In genomic region chr10:121309801-121310510, GRCm38 (mm10) we compare ENCODE assay signal across 8 mouse cellular contexts. TPM values are rescaled to one million over a fixed set of nuclear protein-coding genes. Genes with fewer than 3 reads are reported as not detected.
DNase-seq lines count a peak whose midpoint lies in the region; ATAC-seq and TF ChIP-seq lines count a peak whose summit lies in the region.

No protein-coding gene starts in this region.

- peak; percentile 8 to 11 for DNase-seq in adrenal gland, postnatal 36 days
- no peak for DNase-seq in adrenal gland, adult 18-20 months (ENCODE audit: low spot score in 2 of 2)
- no peak for DNase-seq in spleen, adult 2 months (ENCODE audit: low read depth in 1 of 2, low spot score in 2 of 2)
- no peak for DNase-seq in spleen, adult 12 weeks (ENCODE audit: low spot score)
- peak; percentile 54 for DNase-seq in induced T-regulatory cell, adult 2 months (ENCODE audit: low read depth)
- DNase-seq in neural tube, embryonic 10.5 days (ENCODE audit: extremely low spot score, low spot score), result peak; percentile 53
- DNase-seq in layer of hippocampus, postnatal 36 days, result no peak

- no peak for ATAC-seq in megakaryocyte progenitor cell, adult 5-6 weeks (replicated peaks; ENCODE audit: poor library complexity)

- no peaks in the 10 kb centered on the region for H3K36me3 ChIP-seq in spleen, adult 2 months (ENCODE audit: control insufficient read depth, insufficient read depth, low read length)

- no peak overlapping the region for H3K27ac ChIP-seq in spleen, adult 2 months (ENCODE audit: insufficient read depth, low read length)

- 6% methylated on average over 32 of the region's 32 CpGs for WGBS in spleen, adult 2 months

- no peak for TF ChIP-seq POLR2A in spleen, adult 2 months (IDR thresholded peaks at IDR 0.05; ENCODE audit: low read depth, low read length)

- peaks cover 10% of the 10 kb centered on the region for H3K27me3 ChIP-seq in spleen, adult 2 months (ENCODE audit: control insufficient read depth, insufficient read depth, low read length)

- H3K4me3 ChIP-seq in spleen, adult 2 months (ENCODE audit: extremely low read depth, insufficient read depth, insufficient read length), result peak overlapping the region; percentile 63; the same call in 1 of the 2 replicates

- H3K4me1 ChIP-seq in spleen, adult 2 months (ENCODE audit: control insufficient read depth, insufficient read depth, insufficient read length), result peaks cover 6% of the 10 kb centered on the region; the same call in 1 of the 2 replicates

- no peak for TF ChIP-seq CTCF in spleen, adult 2 months (IDR thresholded peaks at IDR 0.05; ENCODE audit: extremely low read depth, insufficient read depth, insufficient read length, insufficient replicate concordance)

RNA-seq across cellular contexts. Expression of gene Tbc1d30, which starts 41.1 kb away (rescaled TPM):
- total RNA-seq in adrenal gland, postnatal 36 days (2021), result 10 to 100 TPM in 1 of 2 experiments, 1 to 10 TPM in 1; 3.1 to 10.6 TPM
- total RNA-seq in adrenal gland, adult 18-20 months (2021), result 1 to 10 TPM; 2.6 to 8.3 TPM
- polyA plus RNA-seq in spleen, adult 2 months (2012; rRNA removed), result 0.78 and 1.3 TPM in 2 replicates
- total RNA-seq in megakaryocyte progenitor cell, adult 5-6 weeks (2015), result 0.51 and 0.59 TPM in 2 replicates
- total RNA-seq in megakaryocyte progenitor cell, adult 5-6 weeks (2017), result 1.3 TPM in 1 of 2 replicates, not detected in the other
- 10 to 100 TPM; 32.2 to 41.7 TPM for total RNA-seq in layer of hippocampus, postnatal 36 days (2021)

RNA-seq across cellular contexts. Expression of gene Gns, which starts 54.9 kb away (rescaled TPM):
- total RNA-seq in adrenal gland, postnatal 36 days (2021), result 100 to 1,000 TPM; 159 to 213 TPM
- 100 to 1,000 TPM; 154 to 231 TPM for total RNA-seq in adrenal gland, adult 18-20 months (2021)
- polyA plus RNA-seq in spleen, adult 2 months (2012; rRNA removed), result 66.8 and 181 TPM in 2 replicates
- total RNA-seq in megakaryocyte progenitor cell, adult 5-6 weeks (2015), result 12.1 and 12.6 TPM in 2 replicates
- 10.6 and 12.0 TPM in 2 replicates for total RNA-seq in megakaryocyte progenitor cell, adult 5-6 weeks (2017)
- total RNA-seq in layer of hippocampus, postnatal 36 days (2021), result 10 to 100 TPM; 77.8 to 80.3 TPM

Comparison
In these comparisons a context has a peak if more than half of its experiments do, and no peak if none do; other contexts are left out.
1. DNase-seq: peak in adrenal gland, postnatal 36 days (2 of 2), induced T-regulatory cell, adult 2 months (single experiment) and neural tube, embryonic 10.5 days (single experiment); none in adrenal gland, adult 18-20 months (0 of 2), spleen, adult 2 months (0 of 2), spleen, adult 12 weeks (single experiment) and layer of hippocampus, postnatal 36 days (0 of 2).
2. RNA of gene Gns, which starts 54.9 kb away (total RNA-seq): 154 to 231 TPM in adrenal gland, adult 18-20 months, 159 to 213 TPM in adrenal gland, postnatal 36 days and 77.8 to 80.3 TPM in layer of hippocampus, postnatal 36 days; 10.6 to 12.6 TPM in megakaryocyte progenitor cell, adult 5-6 weeks; every median in the first group is over 4 times any median in the second.